Mouse (Mus musculus) kidney, postnatal 0 days (tissue): ENCODE data around the gene Emc10. TPM values are rescaled to one million over a fixed set of nuclear protein-coding genes. Genes with fewer than 3 reads are reported as not detected.
A peak's percentile ranks its signal among the peaks of the same experiment; 100 is the strongest.

Source experiments
- ATAC-seq: fragments of 200-750 bp; cut with Nextera tagmentation; replicated peaks from 2 replicates; pipeline ENCODE4 v1.8.0; 2017; ENCODE audit warnings: low read depth, moderate number of reproducible peaks, moderate TSS enrichment, moderate library complexity; ENCODE audit not compliant: low FRiP score
- DNase-seq: peaks from one replicate; pipeline ENCODE4 v3.0.0-alpha.2; 2016; ENCODE audit warnings: low spot score
- H3K27ac ChIP-seq: fragments of 300-500 bp; sonication (generic); 2 replicates; pipeline ENCODE4 v1.5.1; 2014; ENCODE audit warnings: mild to moderate bottlenecking
- H3K27me3 ChIP-seq: fragments of 300-500 bp; sonication (generic); 2 replicates; pipeline ENCODE4 v1.6.1; 2014; ENCODE audit warnings: low read length, mixed read lengths; ENCODE audit not compliant: insufficient read depth
- H3K36me3 ChIP-seq: fragments of 300-500 bp; sonication (generic); 2 replicates; pipeline ENCODE4 v1.6.1; 2014; ENCODE audit warnings: low read length, mixed read lengths; ENCODE audit not compliant: insufficient read depth
- H3K4me1 ChIP-seq: fragments of 300-500 bp; sonication (generic); replicated peaks from 2 replicates; pipeline ENCODE4 v1.6.1; 2014; ENCODE audit warnings: antibody characterized with exemption, low read length, mixed read lengths; ENCODE audit not compliant: insufficient read depth
- H3K4me2 ChIP-seq: fragments of 300-500 bp; sonication (generic); 2 replicates; pipeline ENCODE4 v1.6.1; 2014; ENCODE audit warnings: mild to moderate bottlenecking, low read length, moderate library complexity, mixed read lengths
- H3K4me3 ChIP-seq: fragments of 300-500 bp; sonication (generic); replicated peaks from 2 replicates; pipeline ENCODE4 v1.5.1; 2014; ENCODE audit warnings: low read depth, low read length
- H3K9ac ChIP-seq: fragments of 300-500 bp; sonication (generic); 2 replicates; pipeline ENCODE4 v1.6.1; 2014; ENCODE audit warnings: low read depth, low read length
- H3K9me3 ChIP-seq: fragments of 300-500 bp; sonication (generic); replicated peaks from 2 replicates; pipeline ENCODE4 v1.6.1; 2016; ENCODE audit warnings: low read length, inconsistent platforms, mixed read lengths
- CTCF ChIP-seq: IDR thresholded peaks from 2 replicates; pipeline ENCODE4 v1.5.1; 2016; ENCODE audit warnings: antibody characterized with exemption, low read depth, mild to moderate bottlenecking, moderate library complexity
- WGBS: fragments of 180-500 bp; shearing (Covaris S2); extraction: QIAGEN DNeasy Blood & Tissue Kit; methylation state at CpG from one replicate; pipeline ENCODE4 v1.1.7; 2014; 5-methylcytosine and 5-hydroxymethylcytosine counted together
- polyA plus RNA-seq: library from polyadenylated mRNA; unstranded; fragments of >200 nt; fragmentation: Nextera tagmentation; extraction: Ambion mirVana; gene quantifications from 2 replicates; pipeline ENCODE4 v1.2.1, GENCODE M21; 2015

The Emc10 gene
- polyA plus RNA-seq, 1 experiment from 2014 or later = 136 TPM

- ATAC-seq = no peak
- Histone ChIP-seq H3K4me3 (no peak overlapping the region), H3K4me1 (0 out of 2 replicates have a peak, but pooled peaks cover 7% of the 10 kb centered on the region), H3K27ac (no peak overlapping the region), H3K4me2 (no peak overlapping the region), H3K9ac (no peak overlapping the region), H3K27me3 (0 out of 2 replicates have a peak, but pooled peaks cover 8% of the 10 kb centered on the region), H3K9me3 (no peaks in the 10 kb centered on the region), H3K36me3 (no peaks in the 10 kb centered on the region)
- 88% methylated on average over 16 of the region's 16 CpGs for WGBS
- no peak for DNase-seq
- TF ChIP-seq CTCF = no peak
Measured at GRCm38 (mm10) chr7:44469677-44470675, 26.4 kb downstream of the Emc10 start.

GRCm38 (mm10) chr7:44468644-44469285, 27.6 kb downstream of the Emc10 start:
- Histone ChIP-seq H3K9ac (peak overlapping the region; percentile 69; the same call in 1 of the 2 replicates), H3K27ac (no peak overlapping the region), H3K36me3 (no peaks in the 10 kb centered on the region), H3K4me2 (peak overlapping the region; percentile 65), H3K4me3 (peak overlapping the region; percentile 66), H3K4me1 (0 out of 2 replicates have a peak, but pooled peaks cover 7% of the 10 kb centered on the region), H3K27me3 (no peaks in the 10 kb centered on the region), H3K9me3 (no peaks in the 10 kb centered on the region)
- DNase-seq (no peak), ATAC-seq (no peak)
- no peak for TF ChIP-seq CTCF
- WGBS = 69% methylated on average over 15 of the region's 15 CpGs

- Histone ChIP-seq H3K27ac (peak within 1 kb of the TSS; percentile 52; the same call in 1 of the 2 replicates), H3K27me3 (peaks cover 6% of the 10 kb centered on the region; the same call in 1 of the 2 replicates), H3K4me1 (0 out of 2 replicates have a peak, but pooled peaks cover 7% of the 10 kb centered on the region), H3K4me3 (peak within 1 kb of the TSS; percentile 66), H3K36me3 (no peaks in the 10 kb centered on the region), H3K9me3 (no peaks in the 10 kb centered on the region), H3K9ac (peak within 1 kb of the TSS; percentile 69), H3K4me2 (peak within 1 kb of the TSS; percentile 65)
- under 1% methylated on average over 42 of the region's 42 CpGs for WGBS
- ATAC-seq = peak; percentile 93
- peak; percentile 99 for DNase-seq
- TF ChIP-seq CTCF = no peak
Measured at GRCm38 (mm10) chr7:44467811-44468411, 28.4 kb downstream of the Emc10 start, which contains the start of gene Josd2. Gene Josd2 (plus strand): TSS chr7:44467980.

GRCm38 (mm10) chr7:44466888-44467311, 29.4 kb downstream of the Emc10 start:
- H3K9me3 ChIP-seq = no peaks in the 10 kb centered on the region
- peaks cover 12% of the 10 kb centered on the region; the same call in 1 of the 2 replicates for H3K4me1 ChIP-seq
- TF ChIP-seq CTCF = no peak
- no peak for ATAC-seq
- H3K4me3 ChIP-seq = no peak overlapping the region
- H3K36me3 ChIP-seq = no peaks in the 10 kb centered on the region
- H3K27me3 ChIP-seq = peaks cover 15% of the 10 kb centered on the region
- 82% methylated on average over 16 of the region's 16 CpGs for WGBS
- no peak overlapping the region for H3K4me2 ChIP-seq
- no peak for DNase-seq
- no peak overlapping the region for H3K9ac ChIP-seq
- no peak overlapping the region for H3K27ac ChIP-seq

- 80% methylated on average over 10 of the region's 10 CpGs for WGBS
- Histone ChIP-seq H3K4me3 (no peak overlapping the region), H3K4me1 (peaks cover 12% of the 10 kb centered on the region; the same call in 1 of the 2 replicates), H3K9ac (no peak overlapping the region), H3K36me3 (no peaks in the 10 kb centered on the region), H3K9me3 (no peaks in the 10 kb centered on the region), H3K4me2 (no peak overlapping the region), H3K27me3 (peaks cover 21% of the 10 kb centered on the region), H3K27ac (no peak overlapping the region)
- TF ChIP-seq CTCF = no peak
- ATAC-seq (no peak), DNase-seq (no peak)
Measured at GRCm38 (mm10) chr7:44466006-44466887, 30.1 kb downstream of the Emc10 start.
